Mouse (Mus musculus) right cerebral cortex, postnatal 14 days (tissue): ENCODE results near the gene Mid1.
"Not testable (repeated sequence)": the region's sequence is repeated elsewhere in the genome, so short reads cannot be mapped to it uniquely, and the experiment has no call there.

Source experiments
- DNase-seq: peaks from one replicate; pipeline ENCODE4 v3.0.0; 2022

Mid1 gene

DNA sequence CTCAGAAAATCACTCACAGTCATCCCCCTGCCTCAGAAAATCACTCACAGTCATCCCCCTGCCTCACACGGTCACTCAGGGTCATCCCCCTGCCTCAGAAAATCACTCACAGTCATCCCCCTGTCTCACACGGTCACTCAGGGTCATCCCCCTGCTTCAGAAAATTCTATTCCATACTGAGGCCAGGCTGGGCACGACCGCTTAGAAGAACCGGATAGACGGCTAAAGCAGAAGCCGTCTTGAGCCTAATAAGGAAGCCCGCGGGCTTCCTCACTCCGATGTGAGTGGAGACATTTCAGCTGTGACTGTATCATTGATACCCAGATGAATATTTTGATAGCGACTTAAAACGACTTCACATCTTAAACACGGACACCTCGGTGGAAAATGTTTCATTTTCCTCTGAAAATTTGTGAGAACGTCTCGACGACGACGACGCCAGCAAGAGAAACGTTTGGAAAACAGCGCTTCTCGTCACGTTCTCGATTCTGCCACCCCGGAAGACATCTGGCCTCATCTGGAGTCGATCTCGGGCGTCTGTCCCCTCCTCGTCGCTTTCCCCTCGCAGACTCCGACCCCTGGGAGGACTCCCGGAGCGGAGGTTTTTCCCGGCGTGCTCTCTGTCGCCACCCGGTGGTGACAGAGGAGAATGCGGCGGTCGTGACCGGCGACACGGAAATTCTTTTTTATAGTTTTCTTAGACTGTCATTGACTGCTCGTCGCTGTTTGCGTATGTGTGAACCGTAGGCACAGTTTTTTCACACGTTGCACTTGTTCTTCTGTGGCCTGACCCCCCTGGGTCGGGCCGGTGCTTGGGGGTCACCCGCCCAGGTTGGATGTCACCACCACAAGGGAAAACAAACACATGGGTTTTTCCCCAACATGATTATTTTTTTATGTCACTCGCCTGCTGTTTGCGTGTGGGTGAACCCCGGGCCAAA lies 305.0 kb downstream of the Mid1 start:
- DNase-seq: peak; percentile 77

DNA sequence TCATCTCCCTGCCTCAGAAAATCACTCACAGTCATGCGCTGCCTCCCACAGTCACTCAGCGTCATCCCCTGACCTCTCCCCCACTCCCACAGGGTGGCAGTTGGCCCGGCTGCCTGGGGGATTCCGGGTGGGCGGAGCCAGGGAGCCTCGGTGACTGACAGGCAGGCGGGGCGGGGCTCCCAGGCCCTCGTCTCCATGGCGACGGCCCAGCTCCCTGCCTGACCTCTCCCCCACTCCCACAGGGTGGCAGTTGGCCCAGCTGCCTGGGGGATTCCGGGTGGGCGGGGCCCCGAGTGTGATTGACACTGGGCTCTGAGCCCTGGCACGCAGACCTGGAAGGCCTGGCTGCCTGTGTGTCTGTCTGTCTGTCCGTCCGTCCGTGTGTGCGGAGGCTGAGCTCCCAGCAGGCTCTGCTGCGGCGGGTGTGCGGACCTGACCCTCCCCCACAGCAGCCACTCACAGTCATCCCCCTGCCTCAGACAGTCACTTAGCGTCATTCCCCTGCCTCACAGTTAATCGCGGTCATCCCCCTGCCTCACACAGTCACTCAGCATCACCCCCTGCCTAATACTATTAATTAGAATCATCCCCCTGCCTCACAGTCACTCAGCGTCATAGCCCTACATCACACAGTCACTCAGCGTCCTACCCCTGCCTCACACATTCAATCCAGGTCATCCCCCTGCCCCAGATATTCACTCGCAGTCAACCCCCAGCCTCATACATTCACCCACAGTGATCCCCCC lies 306.3 kb downstream of the Mid1 start:
- peak; percentile 96 for DNase-seq

DNA sequence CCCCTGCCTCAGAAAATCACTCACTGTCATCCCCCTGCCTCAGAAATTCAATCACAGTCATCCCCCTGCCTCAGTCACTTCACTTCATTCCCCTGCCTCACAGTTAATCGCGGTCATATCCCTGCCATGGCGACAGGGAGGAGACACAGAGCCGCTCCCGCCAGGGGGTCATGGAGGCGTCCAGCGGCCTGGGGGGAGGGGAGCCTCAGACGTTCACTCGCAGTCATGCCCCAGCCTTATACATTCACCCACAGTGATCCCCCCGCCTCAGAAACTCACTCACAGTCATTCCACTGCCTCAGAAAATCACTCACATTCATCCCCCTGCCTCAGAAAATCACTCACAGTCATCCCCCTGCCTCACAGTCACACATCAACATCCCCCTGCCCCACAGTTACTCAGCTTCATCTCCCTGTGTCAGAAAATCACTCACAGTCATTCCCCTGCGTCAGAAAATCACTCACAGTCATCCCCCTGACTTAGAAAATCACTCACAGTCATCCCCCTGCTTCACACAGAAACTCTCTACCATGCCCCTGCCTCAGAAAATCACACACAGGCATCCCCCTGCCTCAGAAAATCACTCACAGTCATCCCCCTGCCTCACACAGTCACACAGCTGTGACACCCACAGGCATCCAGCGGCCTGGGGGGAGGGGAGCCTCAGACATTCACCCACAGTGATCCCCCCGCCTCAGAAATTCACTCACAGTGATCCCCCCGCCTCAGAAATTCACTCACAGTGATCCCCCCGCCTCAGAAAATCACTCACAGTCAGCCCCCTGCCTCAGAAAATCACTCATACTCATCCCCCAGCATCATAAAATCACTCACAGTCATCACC lies 307.3 kb downstream of the Mid1 start:
- not testable (repeated sequence) for DNase-seq

DNA sequence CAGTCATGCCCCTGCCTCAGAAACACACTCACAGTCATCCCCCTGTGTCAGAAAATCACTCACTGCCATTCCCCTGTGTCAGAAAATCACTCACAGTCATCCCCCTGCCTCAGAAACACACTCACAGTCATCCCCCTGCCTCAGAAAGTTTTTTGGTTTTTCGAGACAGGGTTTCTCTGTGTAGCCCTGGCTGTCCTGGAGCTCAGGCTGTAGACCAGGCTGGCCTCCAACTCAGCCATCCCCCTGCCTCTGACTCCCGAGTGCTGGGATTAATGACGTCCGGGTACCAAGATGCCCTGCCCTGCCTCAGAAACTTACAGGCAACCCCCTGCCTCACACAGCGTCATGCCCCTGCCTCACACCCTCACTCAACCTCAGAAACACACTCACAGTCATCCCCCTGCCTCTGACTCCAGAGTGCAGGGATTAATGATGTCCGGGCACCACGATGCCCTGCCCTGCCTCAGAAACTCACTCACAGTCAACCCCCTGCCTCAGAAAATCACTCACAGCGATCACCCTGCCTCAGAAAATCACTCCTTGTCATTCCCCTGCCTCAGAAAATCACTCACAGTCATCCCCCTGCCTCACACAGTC lies 308.1 kb downstream of the Mid1 start:
- DNase-seq: not testable (repeated sequence)

DNA sequence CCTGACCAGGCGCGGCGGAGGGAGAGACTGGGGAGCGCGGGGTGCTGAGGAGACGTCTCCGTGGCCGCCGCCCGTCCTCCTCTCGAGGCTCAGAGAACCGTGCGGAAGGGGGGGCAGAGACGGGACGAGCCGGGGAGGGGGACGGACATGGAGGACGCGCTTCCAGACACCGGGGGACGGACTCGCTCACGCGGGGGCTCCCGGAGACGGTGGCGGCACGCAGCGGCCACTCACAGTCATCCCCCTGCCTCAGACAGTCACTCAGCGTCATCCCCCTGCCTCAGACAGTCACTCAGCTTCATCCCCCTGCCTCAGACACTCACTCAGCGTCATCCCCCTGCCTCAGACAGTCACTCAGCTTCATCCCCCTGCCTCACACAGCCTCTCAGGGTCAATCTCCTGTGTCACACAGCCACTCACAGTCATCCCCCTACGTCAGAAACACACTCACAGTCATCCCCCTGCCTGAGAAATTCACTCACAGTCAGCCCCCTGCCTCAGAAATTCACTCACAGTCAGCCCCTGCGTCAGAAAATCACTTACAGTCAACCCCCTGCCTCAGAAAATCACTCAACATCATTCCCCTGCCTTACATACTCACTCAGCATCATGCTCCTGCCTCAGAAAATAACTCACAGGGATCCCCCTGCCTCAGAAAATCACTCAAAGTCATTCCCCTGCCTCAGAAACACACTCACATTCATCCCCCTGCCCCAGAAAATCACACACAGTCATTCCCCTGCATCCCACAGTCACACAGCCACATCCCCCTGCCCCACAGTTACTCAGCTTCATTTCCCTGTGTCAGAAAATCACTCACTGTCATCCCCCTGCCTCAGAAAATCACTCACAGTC lies 309.2 kb downstream of the Mid1 start:
- peak; percentile 62 for DNase-seq

DNA sequence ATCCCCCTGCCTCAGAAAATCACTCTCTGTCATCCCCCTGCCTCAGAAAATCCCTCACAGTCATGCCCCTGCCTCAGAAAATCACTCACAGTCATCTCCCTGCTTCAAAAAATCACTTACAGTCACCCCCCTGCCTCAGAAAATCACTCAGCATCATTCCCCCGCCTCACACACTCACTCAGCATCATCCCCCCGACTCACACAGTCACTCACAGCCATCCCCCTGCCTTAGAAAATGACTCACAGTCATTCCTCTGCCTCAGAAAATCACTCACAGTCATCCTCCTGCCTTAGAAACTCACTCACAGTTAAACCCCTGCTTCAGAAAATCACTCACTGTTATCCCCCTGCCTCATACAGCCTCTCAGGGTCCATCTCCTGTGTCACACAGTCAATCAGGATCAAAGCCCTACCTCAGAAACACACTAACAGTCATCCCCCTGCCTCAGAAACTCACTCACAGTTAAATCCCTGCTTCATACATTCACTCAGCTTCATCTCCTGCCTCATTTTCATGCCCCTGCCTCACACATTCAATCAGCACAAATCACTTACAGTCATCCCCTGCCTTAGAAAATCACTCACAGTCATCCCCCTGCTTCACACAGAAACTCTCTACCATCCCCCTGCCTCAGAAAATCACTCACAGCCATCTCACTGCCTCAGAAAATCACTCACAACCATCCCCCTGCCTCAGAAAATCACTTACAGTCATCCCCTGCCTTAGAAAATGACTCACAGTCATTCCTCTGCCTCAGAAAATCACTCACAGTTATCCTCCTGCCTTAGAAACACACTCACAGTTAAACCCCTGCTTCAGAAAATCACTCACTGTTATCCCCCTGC lies 310.1 kb downstream of the Mid1 start:
- DNase-seq: not testable (repeated sequence)

DNA sequence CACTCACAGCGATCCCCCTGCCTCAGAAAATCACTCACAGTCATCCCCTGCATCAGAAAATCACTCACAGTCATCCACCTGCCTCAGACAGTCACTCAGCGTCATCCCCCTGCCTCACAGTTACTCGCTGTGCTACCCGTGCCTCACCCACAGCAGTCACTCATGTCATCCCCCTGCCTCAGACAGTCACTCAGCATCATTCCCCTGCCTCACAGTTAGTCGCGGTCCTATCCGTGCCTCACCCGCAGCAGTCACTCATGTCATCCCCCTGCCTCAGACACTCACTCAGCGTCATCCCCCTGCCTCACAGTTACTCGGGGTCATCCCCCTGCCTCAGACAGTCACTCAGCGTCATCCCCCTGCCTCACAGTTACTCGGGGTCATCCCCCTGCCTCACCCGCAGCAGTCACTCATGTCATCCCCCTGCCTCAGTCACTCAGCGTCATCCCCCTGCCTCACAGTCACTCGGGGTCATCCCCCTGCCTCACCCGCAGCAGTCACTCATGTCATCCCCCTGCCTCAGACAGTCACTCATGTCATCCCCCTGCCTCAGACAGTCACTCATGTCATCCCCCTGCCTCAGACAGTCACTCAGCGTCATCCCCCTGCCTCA lies 311.0 kb downstream of the Mid1 start:
- DNase-seq: not testable (repeated sequence)

DNA sequence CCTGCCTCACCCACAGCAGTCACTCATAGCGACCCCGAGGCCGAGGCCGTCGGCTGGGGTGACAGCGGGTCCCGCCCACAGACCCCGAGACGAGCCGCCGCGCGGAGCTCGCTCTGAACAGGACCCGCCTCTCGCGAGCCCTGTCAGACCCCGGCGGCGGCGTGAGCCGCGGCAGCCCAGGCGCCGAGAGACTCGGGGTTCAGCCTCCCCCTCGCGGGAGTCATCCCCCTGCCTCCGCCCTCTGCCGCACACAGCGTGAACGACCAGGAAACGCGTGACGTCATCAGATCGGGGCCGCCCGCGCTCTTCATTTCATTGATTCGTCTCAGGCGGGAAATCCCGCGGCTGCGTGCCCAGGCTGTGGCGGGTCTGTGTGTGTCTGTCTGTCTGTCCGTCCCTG lies 311.9 kb downstream of the Mid1 start:
- DNase-seq: peak; percentile 97

DNA sequence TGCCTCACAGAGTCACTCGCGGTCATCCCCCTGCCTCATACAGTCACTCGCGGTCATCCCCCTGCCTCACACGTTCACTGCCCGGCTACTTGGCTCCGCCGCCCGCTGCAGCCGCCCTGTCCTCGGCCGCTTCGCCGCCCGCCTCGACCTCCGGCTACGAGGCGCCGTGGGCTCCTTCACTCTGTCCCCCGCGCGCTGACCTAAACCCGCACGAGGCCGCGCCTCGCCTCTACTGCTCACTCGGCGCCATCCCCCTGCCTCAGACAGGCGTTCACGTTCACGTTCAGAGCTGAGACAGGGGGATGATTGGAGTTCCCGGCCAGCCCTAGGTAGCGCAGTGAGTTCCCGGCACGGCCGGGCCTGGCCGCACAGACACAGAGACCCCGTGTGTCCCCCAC lies 312.5 kb downstream of the Mid1 start:
- not testable (repeated sequence) for DNase-seq

DNA sequence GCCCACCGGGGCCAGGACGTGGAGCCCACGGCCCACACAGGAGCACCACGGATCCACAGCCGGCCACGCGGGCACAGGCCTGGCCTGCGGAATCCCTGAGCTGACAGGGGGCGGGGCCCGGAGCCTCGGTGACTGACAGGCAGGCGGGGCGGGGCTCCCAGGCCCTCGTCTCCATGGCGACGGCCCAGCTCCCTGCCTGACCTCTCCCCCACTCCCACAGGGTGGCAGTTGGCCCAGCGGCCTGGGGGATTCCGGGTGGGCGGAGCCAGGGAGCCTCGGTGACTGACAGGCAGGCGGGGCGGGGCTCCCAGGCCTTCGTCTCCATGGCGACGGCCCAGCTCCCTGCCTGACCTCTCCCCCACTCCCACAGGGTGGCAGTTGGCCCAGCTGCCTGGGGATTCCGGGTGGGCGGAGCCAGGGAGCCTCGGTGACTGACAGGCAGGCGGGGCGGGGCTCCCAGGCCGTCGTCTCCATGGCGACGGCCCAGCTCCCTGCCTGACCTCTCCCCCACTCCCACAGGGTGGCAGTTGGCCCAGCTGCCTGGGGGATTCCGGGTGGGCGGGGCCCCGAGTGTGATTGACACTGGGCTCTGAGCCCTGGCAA lies 313.0 kb downstream of the Mid1 start:
- DNase-seq: peak; percentile 100

DNA sequence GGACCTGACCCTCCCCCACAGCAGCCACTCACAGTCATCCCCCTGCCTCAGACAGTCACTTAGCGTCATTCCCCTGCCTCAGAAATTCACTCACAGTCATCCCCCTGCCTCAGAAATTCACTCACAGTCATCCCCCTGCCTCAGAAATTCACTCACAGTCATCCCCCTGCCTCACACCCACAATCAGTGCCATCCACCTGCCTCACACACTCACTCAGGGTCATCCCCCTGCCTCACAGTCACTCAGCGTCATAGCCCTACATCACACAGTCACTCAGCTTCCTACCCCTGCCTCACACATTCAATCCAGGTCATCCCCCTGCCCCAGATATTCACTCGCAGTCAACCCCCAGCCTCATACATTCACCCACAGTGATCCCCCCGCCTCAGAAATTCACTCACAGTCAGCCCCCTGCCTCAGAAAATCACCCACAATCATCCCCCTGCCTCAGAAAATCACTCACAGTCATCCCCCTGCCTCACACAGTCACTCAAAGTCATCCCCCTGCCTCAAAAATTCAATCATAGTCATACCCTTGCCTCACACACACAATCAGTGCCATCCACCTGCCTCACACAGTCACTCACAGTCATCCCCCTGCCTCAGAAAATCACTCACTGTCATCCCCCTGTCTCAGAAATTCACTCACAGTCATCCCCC lies 313.7 kb downstream of the Mid1 start:
- not testable (repeated sequence) for DNase-seq

DNA sequence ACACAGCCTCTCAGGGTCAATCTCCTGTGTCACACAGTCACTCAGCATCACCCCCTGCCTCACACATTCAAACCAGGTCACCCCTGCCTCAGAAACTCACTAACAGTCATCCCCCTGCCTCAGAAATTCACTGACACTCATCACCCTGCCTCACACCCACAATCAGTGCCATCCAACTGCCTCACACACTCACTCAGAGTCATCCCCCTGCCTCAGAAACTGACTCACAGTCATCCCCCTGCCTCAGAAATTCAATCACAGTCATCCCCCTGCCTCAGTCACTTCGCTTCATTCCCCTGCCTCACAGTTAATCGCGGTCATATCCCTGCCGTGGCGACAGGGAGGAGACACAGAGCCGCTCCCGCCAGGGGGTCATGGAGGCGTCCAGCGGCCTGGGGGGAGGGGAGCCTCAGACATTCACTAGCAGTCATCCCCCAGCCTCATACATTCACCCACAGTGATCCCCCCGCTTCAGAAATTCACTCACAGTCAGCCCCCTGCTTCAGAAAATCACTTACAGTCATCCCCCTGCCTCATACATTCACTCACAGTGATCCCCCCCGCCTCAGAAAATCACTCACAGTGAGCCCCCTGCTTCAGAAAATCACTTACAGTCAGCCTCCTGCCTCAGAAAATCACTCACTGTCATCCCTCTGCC lies 314.4 kb downstream of the Mid1 start:
- DNase-seq: not testable (repeated sequence)

DNA sequence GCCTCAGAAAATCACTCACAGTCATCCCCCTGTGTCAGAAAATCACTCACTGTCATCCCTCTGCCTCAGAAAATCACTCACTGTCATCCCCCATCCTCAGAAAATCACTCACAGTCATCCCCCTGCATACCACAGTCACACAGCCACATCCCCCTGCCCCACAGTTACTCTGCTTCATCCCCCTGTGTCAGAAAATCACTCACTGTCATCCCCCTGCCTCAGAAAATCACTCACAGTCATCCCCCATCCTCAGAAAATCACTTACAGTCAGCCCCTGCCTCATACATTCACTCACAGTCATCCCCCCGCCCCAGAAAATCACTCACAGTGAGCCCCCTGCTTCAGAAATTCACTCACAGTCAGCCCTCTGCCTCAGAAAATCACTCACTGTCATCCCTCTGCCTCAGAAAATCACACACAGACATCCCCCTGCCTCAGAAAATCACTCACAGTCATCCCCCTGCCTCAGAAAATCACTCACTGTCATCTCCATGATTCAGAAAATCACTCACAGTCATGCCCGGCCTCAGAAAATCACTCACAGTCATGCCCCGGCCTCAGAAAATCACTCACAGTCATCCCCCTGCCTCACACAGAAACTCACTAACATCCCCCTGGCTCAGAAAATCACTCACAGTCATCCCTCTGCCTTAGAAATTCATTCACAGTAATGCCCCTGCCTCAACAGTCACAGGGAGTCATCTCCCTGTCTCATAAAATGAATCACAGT lies 315.1 kb downstream of the Mid1 start:
- DNase-seq: not testable (repeated sequence)

DNA sequence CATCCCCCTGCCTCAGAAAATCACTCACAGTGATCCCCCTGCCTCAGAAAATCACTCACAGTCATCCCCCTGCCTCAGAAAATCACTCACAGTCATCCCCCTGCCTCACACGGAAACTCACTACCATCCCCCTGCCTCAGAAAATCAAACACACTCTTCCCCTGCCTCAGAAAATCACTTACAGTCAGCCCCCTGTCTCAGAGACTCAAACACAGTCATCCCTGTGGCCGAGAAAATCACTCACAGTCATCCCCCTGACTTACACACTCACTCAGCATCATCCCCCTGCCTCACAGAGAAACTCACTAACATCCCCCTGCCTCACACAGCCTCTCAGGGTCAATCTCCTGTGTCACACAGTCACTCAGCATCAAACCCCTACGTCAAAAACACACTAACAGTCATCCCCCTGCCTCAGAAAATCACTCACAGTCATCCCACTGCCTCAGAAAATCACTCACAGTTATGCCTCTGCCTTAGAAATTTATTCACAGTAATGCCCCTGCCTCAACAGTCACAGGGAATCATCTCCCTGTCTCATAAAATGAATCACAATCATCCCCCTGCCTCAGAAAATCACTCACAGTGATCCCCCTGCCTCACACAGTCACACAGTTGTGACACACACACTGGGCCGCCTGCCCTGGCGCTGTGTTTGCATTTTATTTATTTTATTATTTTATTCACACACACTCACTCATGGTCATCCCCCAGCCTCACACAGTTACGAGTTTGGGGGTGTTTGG lies 315.8 kb downstream of the Mid1 start:
- not testable (repeated sequence) for DNase-seq

DNA sequence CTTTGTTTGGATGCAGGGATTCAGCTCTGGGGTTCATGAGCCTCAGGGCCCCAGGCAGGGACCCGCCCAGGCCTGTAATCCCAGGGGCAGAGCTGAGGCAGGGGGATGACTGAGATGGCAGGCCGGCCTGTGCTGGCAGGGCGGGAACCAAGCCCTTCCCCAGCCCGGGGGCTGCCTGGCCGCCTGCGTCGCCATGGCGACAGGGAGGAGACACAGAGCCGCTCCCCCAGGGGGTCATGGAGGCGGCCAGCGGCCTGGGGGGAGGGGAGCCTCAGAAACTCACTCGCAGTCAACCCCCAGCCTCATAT lies 316.3 kb downstream of the Mid1 start:
- not testable (repeated sequence) for DNase-seq

DNA sequence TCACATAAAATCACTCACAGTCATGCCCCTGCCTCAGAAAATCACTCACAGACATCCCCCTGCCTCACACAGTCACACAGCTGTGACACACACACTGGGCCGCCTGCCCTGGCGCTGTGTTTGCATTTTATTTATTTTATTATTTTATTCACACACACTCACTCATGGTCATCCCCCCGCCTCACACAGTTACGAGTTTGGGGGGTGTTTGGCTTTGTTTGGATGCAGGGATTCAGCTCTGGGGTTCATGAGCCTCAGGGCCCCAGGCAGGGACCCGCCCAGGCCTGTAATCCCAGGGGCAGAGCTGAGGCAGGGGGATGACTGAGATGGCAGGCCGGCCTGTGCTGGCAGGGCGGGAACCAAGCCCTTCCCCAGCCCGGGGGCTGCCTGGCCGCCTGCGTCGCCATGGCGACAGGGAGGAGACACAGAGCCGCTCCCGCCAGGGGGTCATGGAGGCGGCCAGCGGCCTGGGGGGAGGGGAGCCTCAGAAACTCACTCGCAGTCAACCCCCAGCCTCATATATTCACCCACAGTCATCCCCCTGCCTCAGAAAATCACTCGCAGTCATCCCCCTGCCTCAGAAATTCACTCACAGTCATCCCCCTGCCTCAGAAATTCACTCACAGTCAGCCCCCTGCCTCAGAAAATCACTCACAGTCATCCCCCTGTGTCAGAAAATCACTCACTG lies 317.7 kb downstream of the Mid1 start:
- not testable (repeated sequence) for DNase-seq

DNA sequence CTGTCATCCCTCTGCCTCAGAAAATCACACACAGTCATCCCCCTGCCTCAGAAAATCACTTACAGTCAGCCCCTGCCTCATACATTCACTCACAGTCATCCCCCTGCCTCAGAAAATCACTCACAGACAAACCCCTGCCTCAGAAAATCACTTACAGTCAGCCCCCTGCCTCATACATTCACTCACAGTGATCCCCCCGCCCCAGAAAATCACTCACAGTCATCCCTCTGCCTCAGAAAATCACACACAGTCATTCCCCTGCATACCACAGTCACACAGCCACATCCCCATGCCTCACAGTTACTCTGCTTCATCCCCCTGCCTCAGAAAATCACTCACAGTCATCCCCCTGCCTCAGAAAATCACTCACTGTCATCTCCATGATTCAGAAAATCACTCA lies 318.5 kb downstream of the Mid1 start:
- not testable (repeated sequence) for DNase-seq
